Mouse (Mus musculus) forebrain, embryonic 15.5 days (tissue): ENCODE data around the gene Fdx1. TPM values are rescaled to one million over a fixed set of nuclear protein-coding genes. Genes with fewer than 3 reads are reported as not detected.

Experiments used
- ATAC-seq: fragments of 200-750 bp; cut with Nextera tagmentation; replicated peaks from 2 replicates; pipeline ENCODE4 v1.8.0; 2017; ENCODE audit warnings: mild to moderate bottlenecking, moderate TSS enrichment, moderate library complexity
- H3K27ac ChIP-seq: fragments of 300-500 bp; sonication (generic); replicated peaks from 2 replicates; pipeline ENCODE4 v1.5.1; 2015; ENCODE audit warnings: mild to moderate bottlenecking, inconsistent platforms
- H3K27me3 ChIP-seq: fragments of 300-500 bp; sonication (generic); 2 replicates; pipeline ENCODE4 v1.6.1; 2015; ENCODE audit warnings: inconsistent platforms
- H3K36me3 ChIP-seq: fragments of 300-500 bp; sonication (generic); 2 replicates; pipeline ENCODE4 v1.6.1; 2015; ENCODE audit warnings: mild to moderate bottlenecking, inconsistent platforms
- H3K4me1 ChIP-seq: fragments of 300-500 bp; sonication (generic); 2 replicates; pipeline ENCODE4 v1.6.1; 2015; ENCODE audit warnings: inconsistent platforms
- H3K4me2 ChIP-seq: fragments of 300-500 bp; sonication (generic); replicated peaks from 2 replicates; pipeline ENCODE4 v1.6.1; 2015; ENCODE audit warnings: mild to moderate bottlenecking, inconsistent platforms
- H3K4me3 ChIP-seq: fragments of 300-500 bp; sonication (generic); 2 replicates; pipeline ENCODE4 v1.5.1; 2015; ENCODE audit warnings: mild to moderate bottlenecking, inconsistent platforms
- H3K9ac ChIP-seq: fragments of 300-500 bp; sonication (generic); replicated peaks from 2 replicates; pipeline ENCODE4 v1.6.1; 2015; ENCODE audit warnings: mild to moderate bottlenecking, inconsistent platforms
- H3K9me3 ChIP-seq: fragments of 300-500 bp; sonication (generic); 2 replicates; pipeline ENCODE4 v1.6.1; 2016; ENCODE audit warnings: inconsistent platforms
- WGBS: fragments of 180-500 bp; shearing (Covaris S2); methylation state at CpG from one replicate; pipeline ENCODE4 v1.1.7; 2015; ENCODE audit warnings: mixed read lengths; 5-methylcytosine and 5-hydroxymethylcytosine counted together
- polyA plus RNA-seq: library from polyadenylated mRNA; unstranded; fragments of >200 nt; fragmentation: Nextera tagmentation; extraction: Ambion mirVana; gene quantifications from 2 replicates; pipeline ENCODE4 v1.2.1, GENCODE M21; 2015

Gene Fdx1
- polyA plus RNA-seq, 1 experiment from 2014 or later: 44.4 TPM

- no peak overlapping the region for H3K4me3 ChIP-seq
- 94% methylated on average over 8 of the region's 8 CpGs for WGBS
- no peaks in the 10 kb centered on the region for H3K4me1 ChIP-seq
- no peak for ATAC-seq
- no peaks in the 10 kb centered on the region for H3K27me3 ChIP-seq
- no peak overlapping the region for H3K9ac ChIP-seq
- H3K36me3 ChIP-seq: no peaks in the 10 kb centered on the region
- no peak overlapping the region for H3K4me2 ChIP-seq
- H3K9me3 ChIP-seq: no peaks in the 10 kb centered on the region
- H3K27ac ChIP-seq: no peak overlapping the region
Measured at GRCm38 (mm10) chr9:51926629-51927028, 36.7 kb downstream of the Fdx1 start.

- no peak overlapping the region for H3K4me2 ChIP-seq
- H3K27me3 ChIP-seq: no peaks in the 10 kb centered on the region
- H3K4me1 ChIP-seq: no peaks in the 10 kb centered on the region
- H3K9ac ChIP-seq: no peak overlapping the region
- no peak overlapping the region for H3K4me3 ChIP-seq
- WGBS: 88% methylated on average over 8 of the region's 8 CpGs
- no peak for ATAC-seq
- no peaks in the 10 kb centered on the region for H3K36me3 ChIP-seq
- no peaks in the 10 kb centered on the region for H3K9me3 ChIP-seq
- no peak overlapping the region for H3K27ac ChIP-seq
Measured at GRCm38 (mm10) chr9:51924551-51925081, 38.7 kb downstream of the Fdx1 start.

- H3K4me1 ChIP-seq: no peaks in the 10 kb centered on the region
- no peak overlapping the region for H3K27ac ChIP-seq
- no peaks in the 10 kb centered on the region for H3K27me3 ChIP-seq
- H3K4me3 ChIP-seq: no peak overlapping the region
- H3K9me3 ChIP-seq: no peaks in the 10 kb centered on the region
- H3K36me3 ChIP-seq: no peaks in the 10 kb centered on the region
- H3K9ac ChIP-seq: no peak overlapping the region
- no peak overlapping the region for H3K4me2 ChIP-seq
- ATAC-seq: no peak
- 70% methylated on average over 2 of the region's 2 CpGs for WGBS
Measured at GRCm38 (mm10) chr9:51922756-51923155, 40.6 kb downstream of the Fdx1 start.

- Histone ChIP-seq H3K4me3 (no peak overlapping the region), H3K36me3 (no peaks in the 10 kb centered on the region), H3K9me3 (no peaks in the 10 kb centered on the region), H3K27me3 (no peaks in the 10 kb centered on the region), H3K9ac (no peak overlapping the region), H3K4me1 (no peaks in the 10 kb centered on the region), H3K27ac (no peak overlapping the region), H3K4me2 (no peak overlapping the region)
- WGBS: 73% methylated on average over 1 of the region's 1 CpGs
- no peak for ATAC-seq
Measured at GRCm38 (mm10) chr9:51915580-51915979, 47.8 kb downstream of the Fdx1 start.

GRCm38 (mm10) chr9:51914481-51915120 is 48.8 kb downstream of the Fdx1 start:
- no peak overlapping the region for H3K27ac ChIP-seq
- H3K4me1 ChIP-seq: no peaks in the 10 kb centered on the region
- no peaks in the 10 kb centered on the region for H3K27me3 ChIP-seq
- no peak overlapping the region for H3K9ac ChIP-seq
- WGBS: 83% methylated on average over 15 of the region's 15 CpGs
- H3K4me2 ChIP-seq: no peak overlapping the region
- no peak overlapping the region for H3K4me3 ChIP-seq
- H3K36me3 ChIP-seq: no peaks in the 10 kb centered on the region
- H3K9me3 ChIP-seq: no peaks in the 10 kb centered on the region
- no peak for ATAC-seq

- ATAC-seq: peak; percentile 87
Measured at GRCm38 (mm10) chr9:51908838-51909237, 54.5 kb downstream of the Fdx1 start.

GRCm38 (mm10) chr9:51908255-51908654 is 55.1 kb downstream of the Fdx1 start:
- no peak overlapping the region for H3K4me2 ChIP-seq
- no peak overlapping the region for H3K4me3 ChIP-seq
- no peak overlapping the region for H3K27ac ChIP-seq
- no peaks in the 10 kb centered on the region for H3K36me3 ChIP-seq
- H3K27me3 ChIP-seq: no peaks in the 10 kb centered on the region
- 84% methylated on average over 3 of the region's 3 CpGs for WGBS
- no peaks in the 10 kb centered on the region for H3K4me1 ChIP-seq
- no peak overlapping the region for H3K9ac ChIP-seq
- H3K9me3 ChIP-seq: no peaks in the 10 kb centered on the region
- ATAC-seq: no peak

More at GRCm38 (mm10) chr9:51908838-51909237, 54.5 kb downstream of the Fdx1 start:
- Histone ChIP-seq H3K4me1 (no peaks in the 10 kb centered on the region), H3K27me3 (no peaks in the 10 kb centered on the region), H3K27ac (no peak overlapping the region), H3K4me2 (no peak overlapping the region), H3K9ac (no peak overlapping the region), H3K36me3 (no peaks in the 10 kb centered on the region), H3K4me3 (no peak overlapping the region), H3K9me3 (no peaks in the 10 kb centered on the region)
- 37% methylated on average over 2 of the region's 2 CpGs for WGBS

GRCm38 (mm10) chr9:51906938-51907337 is 56.4 kb downstream of the Fdx1 start:
- Histone ChIP-seq H3K4me1 (no peaks in the 10 kb centered on the region), H3K9ac (no peak overlapping the region), H3K4me3 (no peak overlapping the region), H3K9me3 (no peaks in the 10 kb centered on the region), H3K27me3 (no peaks in the 10 kb centered on the region), H3K27ac (no peak overlapping the region), H3K4me2 (no peak overlapping the region), H3K36me3 (no peaks in the 10 kb centered on the region)
- ATAC-seq: no peak
- 86% methylated on average over 8 of the region's 8 CpGs for WGBS

Other genes with a start within 250 kb of the Fdx1 start
- 11.8 and 14.6 TPM in 2 replicates for gene Arhgap20, start 198.2 kb downstream of the Fdx1 start, polyA plus RNA-seq
- 105 and 108 TPM in 2 replicates for gene Rdx, start 83.6 kb upstream of the Fdx1 start, polyA plus RNA-seq
- 7.2 TPM in 2 replicates for gene Zc3h12c, start 205.0 kb upstream of the Fdx1 start, polyA plus RNA-seq